Mouse (Mus musculus) ES-CJ7 (cell line): ENCODE results near the gene Cryge.
A peak's percentile ranks its signal among the peaks of the same experiment; 100 is the strongest.

Source experiments
- DNase-seq: peaks from one replicate; pipeline ENCODE4 v3.0.0; 2011; ENCODE audit warnings: low read depth, low spot score

Gene Cryge

GRCm38 (mm10) chr1:65012726-65013125, 38.2 kb downstream of the Cryge start:
- DNase-seq = peak; percentile 71

- DNase-seq = peak; percentile 94
Observed at GRCm38 (mm10) chr1:65010153-65010552, 40.8 kb downstream of the Cryge start.

- DNase-seq = no peak
Observed at GRCm38 (mm10) chr1:65005575-65005974, 45.4 kb downstream of the Cryge start.

GRCm38 (mm10) chr1:65004526-65004925, 46.4 kb downstream of the Cryge start:
- no peak for DNase-seq
